Mouse (Mus musculus): ENCODE results near the gene Itpr2. TPM values are rescaled to one million over a fixed set of nuclear protein-coding genes. Genes with fewer than 3 reads are reported as not detected.
A peak's percentile ranks its signal among the peaks of the same experiment; 100 is the strongest.

Gene Itpr2
- total RNA-seq, 2 experiments from 2014 or later: 15.6 to 22.1 TPM

GRCm38 (mm10) chr6:146219534-146219933 lies 282.5 kb downstream of the Itpr2 start:
- DNase-seq (ENCODE audit: low spot score in 2 of 2): no peak
- no peak overlapping the region for H3K27ac ChIP-seq
- no peak overlapping the region for H3K4me3 ChIP-seq
- no peak for TF ChIP-seq CTCF (conservative IDR thresholded peaks at IDR 0.05)

- Histone ChIP-seq H3K27ac (no peak overlapping the region), H3K4me3 (no peak overlapping the region)
- DNase-seq (ENCODE audit: low spot score in 2 of 2): no peak
- TF ChIP-seq CTCF (conservative IDR thresholded peaks at IDR 0.05): no peak
These were observed 286.7 kb downstream of the Itpr2 start for GRCm38 (mm10) chr6:146215302-146215701.

GRCm38 (mm10) chr6:146212339-146212738 lies 289.7 kb downstream of the Itpr2 start:
- Histone ChIP-seq H3K4me3 (no peak overlapping the region), H3K27ac (no peak overlapping the region)
- no peak for DNase-seq (ENCODE audit: low spot score in 2 of 2)
- TF ChIP-seq CTCF (conservative IDR thresholded peaks at IDR 0.05): no peak

- no peak for TF ChIP-seq CTCF (conservative IDR thresholded peaks at IDR 0.05)
- H3K4me3 ChIP-seq: no peak overlapping the region
- H3K27ac ChIP-seq: no peak overlapping the region
- no peak for DNase-seq (ENCODE audit: low spot score in 2 of 2)
These were observed 290.8 kb downstream of the Itpr2 start for GRCm38 (mm10) chr6:146211233-146211632.

GRCm38 (mm10) chr6:146208983-146209382 lies 293.0 kb downstream of the Itpr2 start:
- Histone ChIP-seq H3K4me3 (no peak overlapping the region), H3K27ac (no peak overlapping the region)
- no peak for TF ChIP-seq CTCF (conservative IDR thresholded peaks at IDR 0.05)
- no peak for DNase-seq (ENCODE audit: low spot score in 2 of 2)

- no peak overlapping the region for H3K4me3 ChIP-seq
- TF ChIP-seq CTCF (conservative IDR thresholded peaks at IDR 0.05): no peak
- DNase-seq (ENCODE audit: low spot score in 2 of 2): no peak
- H3K27ac ChIP-seq: peak overlapping the region; percentile 32; the same call in 1 of the 2 replicates
These were observed 294.6 kb downstream of the Itpr2 start for GRCm38 (mm10) chr6:146207204-146207959.

GRCm38 (mm10) chr6:146205136-146205535 lies 296.9 kb downstream of the Itpr2 start:
- TF ChIP-seq CTCF (conservative IDR thresholded peaks at IDR 0.05): no peak
- Histone ChIP-seq H3K27ac (no peak overlapping the region), H3K4me3 (no peak overlapping the region)
- no peak for DNase-seq (ENCODE audit: low spot score in 2 of 2)

GRCm38 (mm10) chr6:146204470-146204869 lies 297.6 kb downstream of the Itpr2 start:
- DNase-seq (ENCODE audit: low spot score in 2 of 2): no peak
- no peak for TF ChIP-seq CTCF (conservative IDR thresholded peaks at IDR 0.05)
- no peak overlapping the region for H3K27ac ChIP-seq
- H3K4me3 ChIP-seq: no peak overlapping the region

GRCm38 (mm10) chr6:146197868-146198379 lies 304.1 kb downstream of the Itpr2 start:
- H3K4me3 ChIP-seq: no peak overlapping the region
- no peak overlapping the region for H3K27ac ChIP-seq
- TF ChIP-seq CTCF (conservative IDR thresholded peaks at IDR 0.05): no peak
- DNase-seq (ENCODE audit: low spot score in 2 of 2): no peak

GRCm38 (mm10) chr6:146196701-146197100 lies 305.3 kb downstream of the Itpr2 start:
- no peak for DNase-seq (ENCODE audit: low spot score in 2 of 2)
- H3K4me3 ChIP-seq: no peak overlapping the region
- TF ChIP-seq CTCF (conservative IDR thresholded peaks at IDR 0.05): no peak
- 0 out of 2 replicates have a peak overlapping the region, but pooled peaks have one; percentile 5 for H3K27ac ChIP-seq

GRCm38 (mm10) chr6:146195854-146196457 lies 306.1 kb downstream of the Itpr2 start:
- TF ChIP-seq CTCF (conservative IDR thresholded peaks at IDR 0.05): no peak
- Histone ChIP-seq H3K27ac (no peak overlapping the region), H3K4me3 (no peak overlapping the region)

GRCm38 (mm10) chr6:146191931-146192330 lies 310.1 kb downstream of the Itpr2 start:
- DNase-seq (ENCODE audit: low spot score in 2 of 2): no peak
- H3K27ac ChIP-seq: no peak overlapping the region
- H3K4me3 ChIP-seq: no peak overlapping the region
- TF ChIP-seq CTCF (conservative IDR thresholded peaks at IDR 0.05): no peak

More at GRCm38 (mm10) chr6:146195854-146196457, 306.1 kb downstream of the Itpr2 start:
- no peak for DNase-seq (ENCODE audit: low spot score in 2 of 2)

- Histone ChIP-seq H3K27ac (no peak overlapping the region), H3K4me3 (no peak overlapping the region)
- DNase-seq (ENCODE audit: low spot score in 2 of 2): no peak
- no peak for TF ChIP-seq CTCF (conservative IDR thresholded peaks at IDR 0.05)
These were observed 312.0 kb downstream of the Itpr2 start for GRCm38 (mm10) chr6:146190006-146190405.

Measured in layer of hippocampus, adult 2 months (tissue).